Mouse (Mus musculus): ENCODE measurements around the gene Bcl2l1.

The Bcl2l1 gene

DNA sequence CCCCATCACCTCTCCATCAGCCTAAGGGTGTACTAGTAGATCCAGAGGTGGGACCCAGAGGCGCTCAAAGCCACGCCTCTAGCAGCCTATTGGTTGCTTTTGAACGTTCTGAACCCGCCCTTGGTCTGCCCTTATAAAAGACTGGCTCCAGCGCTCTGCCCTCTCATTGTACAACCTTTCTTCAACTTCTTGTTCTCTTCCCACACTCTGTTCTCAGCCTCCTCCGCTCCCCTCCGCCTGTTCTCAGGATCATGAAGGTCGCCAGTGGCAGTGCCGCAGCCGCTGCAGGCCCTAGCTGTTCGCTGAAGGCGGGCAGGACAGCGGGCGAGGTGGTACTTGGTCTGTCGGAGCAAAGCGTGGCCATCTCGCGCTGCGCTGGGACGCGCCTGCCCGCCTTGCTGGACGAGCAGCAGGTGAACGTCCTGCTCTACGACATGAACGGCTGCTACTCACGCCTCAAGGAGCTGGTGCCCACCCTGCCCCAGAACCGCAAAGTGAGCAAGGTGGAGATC lies 95.4 kb downstream of the Bcl2l1 start, which contains the start of gene Id1:
Id1 (plus strand) TSS at position 162 of the 512 bp plus-strand sequence.
- peak; percentile 71 to 75 for DNase-seq

GRCm38 (mm10) chr2:152734984-152735383 lies 96.5 kb downstream of the Bcl2l1 start:
- peak; percentile 96 to 97 for DNase-seq

DNA sequence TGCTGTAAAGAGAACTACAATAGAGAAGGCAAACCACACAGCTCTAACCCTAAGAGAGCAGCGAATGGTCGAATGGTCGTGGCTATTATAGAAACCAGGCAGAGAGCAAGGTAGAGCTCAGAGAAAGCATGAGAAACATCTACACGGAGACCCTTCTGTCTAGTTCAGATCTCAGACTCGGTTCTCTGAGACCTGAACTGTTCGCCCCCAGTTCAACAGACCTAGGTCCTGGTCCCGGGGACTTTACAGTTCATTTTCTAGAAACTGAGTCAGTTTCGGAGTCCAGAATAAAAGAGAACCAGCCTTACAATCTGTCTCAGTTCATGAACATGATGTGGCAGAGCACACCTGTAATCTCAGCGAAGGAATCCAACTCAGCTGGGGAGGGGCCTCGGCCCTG lies 97.0 kb downstream of the Bcl2l1 start:
- no peak for DNase-seq

DNA sequence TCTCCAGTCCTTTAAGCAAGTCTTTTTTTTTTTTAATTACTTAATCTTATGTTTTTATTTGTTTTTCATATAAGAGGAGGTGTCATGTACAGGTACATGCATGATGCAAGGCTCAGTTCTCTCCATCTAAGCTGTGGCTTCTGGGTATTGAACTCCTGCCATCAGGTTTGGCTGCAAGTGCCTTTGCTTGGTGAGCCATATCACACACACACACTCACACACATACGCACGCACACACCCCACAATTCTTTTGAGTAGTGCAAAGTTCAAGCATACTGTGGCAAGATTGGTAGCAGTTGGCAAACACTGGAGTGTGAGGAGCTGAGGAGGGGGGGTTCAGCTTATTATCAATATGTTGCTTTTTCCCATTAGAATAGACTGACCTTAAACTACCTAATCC lies 98.3 kb downstream of the Bcl2l1 start:
- DNase-seq, result peak in 1 of 2 experiments; percentile 53

All from cerebellum, postnatal 10 days (tissue).